Mouse (Mus musculus) erythroblast, embryonic 14.5 days (primary cell): ENCODE measurements around the gene Mst1r.

ENCODE experiments used
- GATA1 ChIP-seq: IDR thresholded peaks from 2 replicates; pipeline ENCODE4 v1.6.1; 2012; ENCODE audit warnings: low read length, inconsistent platforms, mixed read lengths
- TAL1 ChIP-seq: IDR thresholded peaks from 3 replicates; pipeline ENCODE4 v1.6.1; 2012; ENCODE audit warnings: low read length, inconsistent platforms, mixed read lengths

- TF ChIP-seq GATA1: no peak
- no peak for TF ChIP-seq TAL1
These were observed 5.1 kb upstream of the Mst1r start for GRCm38 (mm10) chr9:107901627-107901914.
